Mouse (Mus musculus) right cerebral cortex, postnatal 4 days (tissue): ENCODE measurements around the gene Erh.

Experiments used
- DNase-seq: peaks from one replicate; pipeline ENCODE4 v3.0.0-alpha.2; 2022

Erh gene

DNA sequence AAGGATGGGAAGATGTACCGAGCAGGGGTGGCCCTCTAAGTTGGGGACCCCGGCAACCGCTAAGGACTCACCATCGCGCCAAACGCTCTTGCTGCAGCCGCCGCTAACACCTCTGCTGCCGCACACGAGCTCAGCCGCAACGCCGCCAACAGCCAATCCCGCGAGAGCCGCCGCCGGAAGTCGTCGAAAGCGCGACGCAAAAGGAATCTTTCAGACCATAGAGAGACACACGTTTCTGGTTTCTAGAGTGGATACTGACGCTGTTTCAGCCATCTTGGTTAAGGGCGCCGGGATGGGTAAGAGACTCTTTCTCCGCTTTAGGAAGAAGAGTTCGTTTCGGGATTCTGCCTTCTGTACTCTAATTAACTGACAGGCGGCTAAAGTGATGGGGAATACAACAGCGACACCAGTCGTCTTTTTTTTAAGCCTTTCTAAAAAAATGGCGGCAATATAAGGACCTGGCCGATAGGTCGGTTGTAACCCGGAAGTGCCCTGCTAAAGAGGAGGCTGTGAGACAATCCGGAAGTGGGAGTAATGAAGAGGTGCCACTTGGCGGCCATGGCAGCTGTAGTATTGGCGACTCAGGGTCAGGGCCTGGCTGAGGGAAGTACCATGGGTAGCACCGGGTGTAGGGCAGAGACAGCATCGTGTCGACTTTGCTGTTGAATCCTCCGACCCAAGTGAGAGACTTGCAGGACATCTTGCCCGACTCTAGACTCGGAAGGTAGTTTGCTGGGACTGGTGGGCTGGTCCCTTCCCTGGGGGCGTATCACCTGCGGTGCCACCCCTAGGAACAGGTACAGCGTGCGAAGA is at the start of gene Erh, which contains the start of gene Slc39a9:
Gene Erh (minus strand): TSS at position 649 of the 813 bp plus-strand sequence.
Gene Slc39a9 (plus strand): TSS at position 191 of the 813 bp plus-strand sequence.
- DNase-seq, result peak; percentile 86

DNA sequence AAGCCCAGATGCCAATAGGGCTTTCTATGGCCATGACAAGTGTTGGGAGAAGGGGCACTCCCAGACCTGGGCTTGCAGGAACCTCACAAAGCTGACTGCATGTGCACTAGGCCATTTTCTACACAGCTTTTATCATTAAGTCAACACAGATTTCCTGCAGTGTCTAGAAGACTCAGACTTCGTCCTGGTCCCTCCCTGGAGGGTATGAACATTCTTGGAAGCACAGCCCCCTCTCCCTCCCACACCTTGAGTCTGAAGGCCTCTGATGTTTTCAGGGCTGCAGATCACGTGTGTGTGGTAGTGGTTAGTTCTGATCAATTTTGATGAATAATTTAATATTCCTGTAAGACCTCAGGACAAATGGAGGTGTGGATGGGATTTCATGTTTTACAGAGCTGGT is 49.6 kb upstream of the Erh start:
- DNase-seq, result no peak

DNA sequence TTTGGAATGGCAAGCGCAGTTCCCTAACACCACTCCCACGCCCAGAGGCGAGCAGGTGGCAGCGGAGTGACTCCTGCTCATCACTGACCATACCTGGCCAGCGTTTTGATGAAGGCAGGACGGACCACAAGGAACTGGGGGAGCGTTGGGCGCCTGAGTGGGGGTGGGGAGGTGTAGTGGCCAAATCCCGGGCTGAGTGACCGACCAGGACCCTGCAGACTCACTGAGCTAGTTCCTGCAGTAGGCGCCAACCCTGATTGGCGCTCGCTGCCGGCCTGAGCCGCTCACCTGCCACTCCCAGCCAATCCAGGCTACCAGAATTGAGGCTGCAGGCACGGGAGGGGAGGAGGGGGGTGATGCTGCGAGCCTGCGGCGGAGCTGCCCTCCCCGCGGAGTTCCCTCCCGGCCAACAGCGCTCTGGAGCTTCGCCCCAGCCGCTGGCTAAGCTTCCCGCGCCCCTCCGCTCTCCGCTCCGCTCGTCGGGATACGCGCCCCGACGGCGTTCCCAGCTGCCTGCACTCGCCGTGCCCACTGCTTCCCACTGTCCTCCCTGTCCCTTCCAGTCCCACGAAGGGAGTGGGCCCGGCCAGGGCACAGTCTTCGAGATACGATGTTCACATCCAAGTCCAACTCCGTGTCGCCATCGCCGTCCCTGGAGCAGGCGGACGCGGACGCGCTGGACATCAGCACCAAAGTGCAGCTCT is 48.3 kb upstream of the Erh start, which contains the start of gene Plekhd1:
Gene Plekhd1 (plus strand): TSS at position 323 of the 704 bp plus-strand sequence.
- DNase-seq, result peak; percentile 35

DNA sequence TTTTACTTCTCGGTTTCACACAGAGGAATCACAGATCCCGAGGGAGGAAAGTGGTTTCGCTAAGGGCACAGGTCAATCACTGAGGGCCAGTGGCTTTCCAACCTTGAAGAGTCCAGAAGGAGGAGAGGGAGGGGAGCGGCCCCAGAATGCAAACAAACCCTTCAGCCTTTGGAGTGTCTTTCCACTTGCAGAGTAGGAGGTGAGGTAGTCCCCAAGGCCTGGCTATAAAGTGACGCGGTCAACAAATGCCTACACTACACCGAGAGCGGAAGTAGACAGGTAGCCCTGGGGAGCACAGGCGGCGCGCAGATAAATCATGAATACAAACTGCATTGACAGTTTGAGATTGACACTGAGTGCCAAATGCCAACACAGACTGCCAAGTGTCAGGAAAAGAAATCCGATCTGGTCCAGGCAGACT is 47.5 kb upstream of the Erh start:
- DNase-seq, result no peak

DNA sequence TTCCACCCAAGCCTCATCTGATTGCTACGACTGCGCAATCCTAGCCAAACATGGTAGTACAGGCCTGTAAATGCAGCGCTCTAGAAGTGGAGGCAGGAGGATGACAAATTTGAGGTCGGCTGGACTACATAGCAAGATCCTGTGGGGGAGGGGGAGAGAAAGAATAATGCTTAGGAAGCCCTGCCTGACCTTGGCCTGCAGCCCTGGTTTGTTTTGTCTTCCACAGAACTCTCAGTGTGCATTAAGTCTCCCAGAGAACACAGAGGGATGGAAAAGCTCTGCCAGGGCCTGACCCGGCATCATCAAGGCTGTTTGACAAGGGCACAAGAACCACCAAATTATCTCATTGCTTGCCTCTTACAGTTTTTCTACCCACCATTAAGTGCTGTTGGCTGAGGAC is 45.6 kb upstream of the Erh start:
- no peak for DNase-seq

DNA sequence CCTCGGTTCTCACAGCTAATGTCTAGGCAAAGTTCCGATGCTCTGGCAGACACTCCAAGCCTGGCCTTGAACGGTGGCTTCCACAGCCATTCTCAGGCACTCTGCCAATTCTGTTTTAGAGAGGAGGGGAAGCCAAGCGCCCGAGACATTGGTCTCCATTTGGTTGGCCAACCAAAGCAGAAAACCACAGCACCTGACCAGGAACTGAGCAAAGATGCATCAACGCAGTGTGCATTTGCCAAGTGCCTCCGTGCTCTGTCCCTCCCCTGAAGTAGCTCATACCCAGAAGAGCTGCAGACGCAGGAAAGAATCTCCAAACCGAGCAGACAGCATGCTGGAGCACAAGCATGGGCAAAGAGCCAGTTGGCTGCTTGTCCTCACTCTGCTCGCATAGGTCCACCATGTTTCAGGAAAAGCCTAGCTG is 43.7 kb upstream of the Erh start:
- DNase-seq, result peak; percentile 51

DNA sequence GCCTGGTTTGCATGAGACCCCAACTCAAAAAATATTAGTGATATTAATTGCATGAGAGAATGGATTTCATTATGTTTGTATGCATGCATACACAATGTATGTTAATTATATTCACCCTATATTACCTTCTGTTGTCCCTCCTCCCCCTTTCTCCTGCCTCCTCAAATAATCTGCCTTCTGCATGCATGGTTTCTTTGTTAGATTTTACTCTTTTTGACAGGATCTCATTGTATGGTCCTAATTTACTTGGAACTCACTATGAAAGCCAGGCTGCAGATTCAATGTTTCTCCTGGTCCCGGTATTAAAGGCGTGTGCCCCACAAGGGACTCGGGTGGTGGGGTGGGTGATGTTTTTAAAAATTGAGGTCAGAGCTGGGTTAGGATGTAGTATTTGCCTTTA is 40.2 kb upstream of the Erh start:
- DNase-seq, result no peak

DNA sequence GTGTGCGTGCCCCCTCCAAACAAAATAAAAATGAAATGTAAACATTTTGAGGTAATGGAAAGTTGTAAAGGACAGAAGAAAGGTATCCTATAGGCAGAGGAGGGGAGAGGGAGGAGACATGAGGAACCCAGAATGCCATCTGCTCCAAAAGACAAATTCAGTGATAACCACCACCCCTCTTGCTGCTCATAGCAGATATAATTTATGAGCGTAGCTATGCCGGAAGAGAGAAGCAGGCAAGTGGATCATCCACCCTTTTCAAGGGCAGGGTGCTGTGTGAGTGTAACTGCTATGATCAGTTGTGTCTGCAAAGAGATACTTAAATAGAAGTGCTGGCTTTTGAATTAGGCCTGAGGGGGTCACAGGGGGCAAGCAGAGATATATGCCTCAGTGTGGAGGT is 39.4 kb upstream of the Erh start:
- no peak for DNase-seq

DNA sequence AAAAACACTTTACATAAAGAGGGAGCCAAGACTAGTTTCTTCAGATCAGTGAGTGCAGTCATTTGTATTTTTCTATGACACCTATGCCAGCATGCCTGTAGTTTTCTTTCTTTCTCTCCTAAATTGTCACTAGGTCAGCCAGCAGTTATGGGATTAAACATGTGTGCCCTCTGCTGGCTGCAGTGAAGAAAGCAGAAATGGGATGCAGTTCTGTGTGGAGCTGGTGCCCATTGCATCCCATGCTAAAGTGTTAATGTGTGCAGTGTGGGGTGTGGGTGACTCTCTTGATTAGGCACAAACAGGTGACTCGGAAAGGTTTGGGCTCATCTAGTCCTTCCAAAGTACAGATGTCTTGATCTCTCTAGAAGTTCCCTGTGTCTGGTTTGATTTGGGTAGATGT is 37.2 kb upstream of the Erh start:
- peak; percentile 34 for DNase-seq

DNA sequence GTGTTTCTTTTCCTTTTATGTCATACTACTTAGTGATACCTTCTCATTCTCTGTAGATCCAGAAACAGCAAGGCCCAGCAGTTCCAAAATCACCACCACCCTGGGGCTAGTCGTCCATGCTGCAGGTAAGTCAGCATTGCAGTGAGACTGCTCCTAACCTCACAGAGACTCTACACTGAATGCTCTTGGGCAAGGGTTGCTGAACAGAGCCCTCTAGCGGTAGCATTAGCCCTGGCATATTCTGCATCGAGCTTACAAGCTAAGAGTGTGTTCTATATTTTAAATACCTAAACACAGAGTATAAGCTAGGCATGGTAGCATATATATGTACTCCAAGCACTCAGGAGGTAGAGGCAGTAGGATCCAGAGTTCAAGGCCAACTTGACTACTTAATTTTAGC is 29.0 kb upstream of the Erh start:
- DNase-seq, result peak; percentile 53

DNA sequence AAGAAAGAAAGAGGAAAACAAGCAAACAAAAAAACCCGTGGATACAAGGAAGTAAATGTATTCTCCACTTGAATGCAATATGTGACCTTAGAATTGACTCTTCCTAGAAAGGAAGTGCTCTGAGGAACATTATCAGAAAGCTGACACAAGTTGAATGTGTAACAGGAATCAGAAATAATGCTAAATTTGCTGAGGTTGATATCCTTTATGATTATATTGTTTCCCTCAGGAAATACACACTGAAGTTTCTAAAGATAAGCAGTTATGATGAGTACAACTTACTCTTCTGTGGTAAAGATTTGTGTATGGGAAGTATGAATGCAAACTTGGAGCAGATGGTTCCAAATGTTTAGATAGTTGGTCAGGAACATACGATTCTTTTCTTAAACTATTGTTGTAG is 24.2 kb upstream of the Erh start:
- no peak for DNase-seq

DNA sequence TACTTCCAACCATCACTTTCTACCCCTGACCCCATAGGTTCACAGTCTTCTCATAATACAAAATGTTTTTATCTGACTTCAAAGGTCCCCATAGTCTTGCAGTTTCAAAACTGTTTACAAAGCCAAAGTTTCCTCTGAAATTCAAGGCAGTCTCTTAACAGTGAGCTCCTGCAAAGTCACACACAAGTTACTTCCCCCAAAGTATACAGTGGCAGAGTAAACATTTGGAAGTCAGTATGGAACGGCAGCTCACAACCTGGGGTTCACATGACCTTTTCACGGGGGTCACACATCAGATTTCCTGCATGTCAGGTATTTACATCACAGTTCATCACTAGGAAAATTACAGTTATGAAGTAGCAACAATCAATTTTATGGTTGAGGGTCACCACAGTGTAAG is 19.8 kb upstream of the Erh start:
- no peak for DNase-seq

DNA sequence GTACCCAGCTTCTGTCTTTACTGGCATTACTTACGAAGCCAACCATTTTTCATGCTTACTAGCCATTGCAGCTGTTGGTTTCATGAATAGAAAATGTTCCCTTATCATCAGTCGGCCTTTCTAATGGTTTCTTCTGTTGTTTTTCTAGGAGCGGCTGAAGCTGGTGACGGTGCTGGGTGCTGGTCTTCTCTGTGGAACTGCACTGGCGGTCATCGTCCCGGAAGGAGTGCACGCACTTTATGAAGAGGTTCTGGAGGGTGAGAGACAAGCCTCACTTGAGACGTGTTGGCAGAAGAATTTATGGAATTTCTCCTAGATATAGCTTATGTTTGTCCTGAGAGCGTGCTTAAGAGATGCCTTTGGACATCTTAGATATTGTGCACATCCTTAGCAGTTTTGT is 18.2 kb upstream of the Erh start:
- no peak for DNase-seq

DNA sequence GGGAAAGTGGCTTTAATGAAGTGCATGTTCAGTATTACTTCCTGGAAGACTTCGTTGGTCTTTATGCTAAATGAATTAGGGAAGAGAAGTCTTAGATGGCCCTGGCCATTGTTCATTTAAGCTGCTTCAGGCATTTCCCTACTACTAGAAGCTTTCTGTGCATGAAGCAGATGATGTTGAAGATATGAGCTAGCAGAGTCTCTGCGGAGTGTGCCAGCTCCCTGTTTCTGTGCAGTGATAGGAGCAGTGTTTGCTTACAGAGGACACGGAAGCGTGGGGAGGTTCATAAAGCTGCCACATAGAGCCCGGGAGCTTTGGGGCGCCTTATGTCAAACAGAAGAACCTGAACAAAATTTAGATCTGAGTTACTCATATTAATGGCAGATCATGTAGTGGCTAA is 14.5 kb upstream of the Erh start:
- no peak for DNase-seq

DNA sequence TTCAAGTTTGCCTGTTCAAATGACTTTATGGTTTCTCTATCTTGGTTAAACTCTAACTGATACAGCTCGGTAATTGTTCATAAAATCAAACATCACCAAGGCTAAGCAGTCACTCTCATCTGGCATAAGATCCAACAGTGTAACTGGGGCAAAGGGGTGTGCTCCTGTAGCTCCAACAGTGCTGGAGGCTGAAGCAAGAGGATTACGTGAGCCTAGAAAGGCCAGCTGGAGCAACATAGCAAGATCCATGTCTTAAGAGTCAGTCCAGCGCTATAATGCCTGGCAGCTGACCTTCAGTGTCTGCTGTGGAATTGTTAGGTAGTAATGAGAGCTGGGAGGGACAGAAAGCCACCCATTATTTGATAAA is 10.5 kb upstream of the Erh start:
- DNase-seq, result no peak

DNA sequence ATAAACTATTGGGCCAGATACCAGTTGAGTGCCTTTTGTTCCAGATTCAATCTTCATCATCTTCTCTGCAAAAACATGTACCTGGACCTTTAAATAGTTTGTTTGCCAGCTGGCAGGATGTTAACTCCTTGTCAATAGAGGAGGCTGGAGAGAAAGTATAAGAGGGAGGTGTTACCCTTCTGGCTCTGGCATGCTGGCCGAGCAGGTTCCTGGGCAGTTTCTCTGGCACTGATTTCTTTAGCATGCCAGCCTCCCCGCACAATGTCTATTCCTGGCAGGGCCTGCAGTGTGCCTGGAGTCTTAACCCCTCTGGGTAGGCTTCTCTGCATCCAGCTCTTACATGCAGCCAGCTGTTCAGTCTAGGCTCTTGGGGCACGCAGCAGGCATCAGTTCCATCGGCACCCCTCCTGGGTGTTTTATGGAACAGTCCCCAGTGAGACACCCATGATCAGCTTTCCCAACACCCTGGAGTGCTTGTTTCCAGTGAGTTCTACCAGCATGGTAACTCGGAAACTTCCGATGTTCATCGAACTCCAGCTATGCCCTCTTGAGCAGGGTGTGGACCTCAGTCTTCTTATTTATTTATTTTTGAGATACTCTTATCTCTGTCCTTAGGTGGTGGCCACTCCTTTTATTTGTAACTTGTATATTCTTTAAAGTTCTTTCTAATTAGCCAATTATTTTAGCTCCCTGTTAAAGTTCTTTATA is 10.0 kb upstream of the Erh start:
- DNase-seq, result no peak

DNA sequence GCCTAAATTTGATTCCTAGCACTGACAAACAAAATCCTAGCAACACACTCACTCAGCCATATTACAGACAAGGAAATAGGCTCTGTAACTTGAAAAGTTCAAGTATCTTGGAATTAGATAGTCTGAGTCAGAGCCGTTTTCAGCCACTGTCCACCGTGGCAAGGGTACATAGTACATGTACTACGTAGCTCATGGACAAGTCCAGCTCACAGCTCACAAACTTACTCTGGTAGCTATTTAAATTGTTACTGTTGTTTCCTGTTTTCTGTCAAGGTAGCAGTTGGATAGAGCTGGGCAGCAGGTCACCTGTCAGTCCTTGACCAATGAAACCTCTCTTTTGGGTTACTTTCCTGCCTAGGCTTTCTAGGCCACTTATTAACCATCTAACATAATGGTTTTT is 2.2 kb upstream of the Erh start:
- no peak for DNase-seq

DNA sequence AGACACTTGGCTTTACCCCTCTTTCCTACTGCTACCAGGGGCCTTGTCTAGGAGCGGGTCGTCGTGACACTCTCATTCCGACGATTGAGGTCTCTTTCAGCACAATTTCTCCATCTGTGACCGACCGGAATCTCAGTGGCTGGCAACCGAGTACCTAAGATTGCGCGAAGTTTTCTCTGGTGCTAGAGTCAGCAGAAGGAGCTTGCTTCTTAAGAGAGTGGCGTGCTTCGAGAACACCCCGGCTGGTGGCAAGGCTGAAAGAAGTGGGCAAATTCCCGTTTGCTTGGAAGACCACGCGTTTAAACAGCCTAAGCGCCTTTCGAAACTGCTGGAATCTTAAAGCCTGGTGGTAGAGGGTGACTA is 346 bp upstream of the Erh start:
- no peak for DNase-seq

DNA sequence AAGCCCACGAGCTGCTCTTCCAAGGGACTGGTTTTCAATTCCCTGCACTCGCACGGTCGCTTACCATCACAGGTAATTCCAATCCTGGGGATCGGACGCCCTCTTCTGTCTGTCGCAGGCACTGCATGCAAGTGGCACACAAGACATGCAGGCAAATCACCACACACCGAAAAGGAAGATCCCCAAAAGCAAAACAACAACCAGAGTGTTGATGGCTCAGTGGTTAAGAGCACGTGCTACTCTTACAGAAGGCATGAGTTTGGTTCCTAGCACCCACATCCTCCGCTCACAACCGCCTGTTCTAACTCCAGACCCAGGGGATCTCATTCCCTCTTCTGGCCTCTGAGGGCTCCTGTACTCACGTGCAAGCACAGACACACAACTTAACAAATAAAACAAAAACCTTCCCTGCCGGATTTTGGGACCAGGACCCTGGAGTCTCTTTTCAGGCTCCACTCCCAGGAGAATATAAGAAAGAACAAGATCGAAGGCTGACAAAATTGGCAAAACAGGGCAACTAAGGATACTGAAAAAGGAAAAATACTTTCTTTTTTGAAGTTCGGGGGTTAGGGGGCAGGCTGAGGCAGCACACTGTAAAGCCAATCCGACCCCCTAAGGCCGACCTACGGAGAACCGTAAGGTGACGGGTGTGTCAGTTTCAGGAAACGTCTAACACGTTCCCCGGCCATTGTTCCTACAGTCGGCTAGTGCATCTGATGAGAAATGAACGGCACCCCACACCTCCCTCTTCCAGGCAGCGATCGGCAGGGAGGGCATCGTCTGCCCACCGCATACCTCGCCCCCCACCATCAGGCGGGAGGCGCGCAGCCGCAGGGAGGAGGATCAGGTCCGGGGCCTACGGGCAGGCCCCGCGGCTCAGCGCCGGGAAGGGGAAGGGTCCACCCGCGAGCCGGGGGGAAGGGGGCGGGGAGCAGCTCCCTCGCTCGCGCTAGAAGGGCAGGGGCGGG is 1.1 kb downstream of the Erh start:
- peak; percentile 54 for DNase-seq

DNA sequence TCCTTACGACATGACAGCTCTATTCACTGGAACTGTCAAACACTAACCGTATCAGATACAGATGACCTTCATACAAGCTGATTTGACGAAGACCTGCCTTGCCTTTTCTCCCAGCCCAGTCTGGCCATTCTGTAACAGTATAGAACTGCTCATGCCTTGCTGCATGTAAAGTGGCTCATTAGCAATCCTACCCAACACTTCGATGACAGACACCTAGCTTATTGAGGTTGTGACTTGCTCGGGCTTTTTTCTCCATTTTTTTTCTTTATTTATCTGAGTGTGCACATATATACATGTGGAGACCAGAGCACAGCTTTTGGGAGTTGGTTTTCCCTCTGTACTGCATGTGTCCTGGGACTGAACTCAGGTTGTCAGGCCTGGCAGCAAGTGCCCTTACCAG is 12.4 kb downstream of the Erh start:
- no peak for DNase-seq

DNA sequence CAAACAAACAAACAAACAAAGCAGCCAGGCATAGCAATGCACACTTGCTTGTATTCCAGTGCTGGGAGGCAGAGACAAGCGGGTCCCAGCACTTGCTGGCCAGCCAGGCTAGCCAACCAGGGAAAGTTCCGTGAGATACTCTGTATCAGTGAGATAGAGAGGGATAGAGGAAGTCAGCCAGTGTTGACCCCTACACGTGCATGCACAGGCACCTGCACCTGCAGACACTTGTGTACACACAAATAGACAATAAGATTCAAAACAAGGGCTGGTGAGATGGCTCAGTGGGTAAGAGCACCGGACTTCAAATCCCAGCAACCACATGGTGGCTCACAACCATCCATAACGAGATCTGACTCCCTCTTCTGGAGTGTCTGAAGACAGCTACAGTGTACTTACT is 23.6 kb downstream of the Erh start:
- no peak for DNase-seq

DNA sequence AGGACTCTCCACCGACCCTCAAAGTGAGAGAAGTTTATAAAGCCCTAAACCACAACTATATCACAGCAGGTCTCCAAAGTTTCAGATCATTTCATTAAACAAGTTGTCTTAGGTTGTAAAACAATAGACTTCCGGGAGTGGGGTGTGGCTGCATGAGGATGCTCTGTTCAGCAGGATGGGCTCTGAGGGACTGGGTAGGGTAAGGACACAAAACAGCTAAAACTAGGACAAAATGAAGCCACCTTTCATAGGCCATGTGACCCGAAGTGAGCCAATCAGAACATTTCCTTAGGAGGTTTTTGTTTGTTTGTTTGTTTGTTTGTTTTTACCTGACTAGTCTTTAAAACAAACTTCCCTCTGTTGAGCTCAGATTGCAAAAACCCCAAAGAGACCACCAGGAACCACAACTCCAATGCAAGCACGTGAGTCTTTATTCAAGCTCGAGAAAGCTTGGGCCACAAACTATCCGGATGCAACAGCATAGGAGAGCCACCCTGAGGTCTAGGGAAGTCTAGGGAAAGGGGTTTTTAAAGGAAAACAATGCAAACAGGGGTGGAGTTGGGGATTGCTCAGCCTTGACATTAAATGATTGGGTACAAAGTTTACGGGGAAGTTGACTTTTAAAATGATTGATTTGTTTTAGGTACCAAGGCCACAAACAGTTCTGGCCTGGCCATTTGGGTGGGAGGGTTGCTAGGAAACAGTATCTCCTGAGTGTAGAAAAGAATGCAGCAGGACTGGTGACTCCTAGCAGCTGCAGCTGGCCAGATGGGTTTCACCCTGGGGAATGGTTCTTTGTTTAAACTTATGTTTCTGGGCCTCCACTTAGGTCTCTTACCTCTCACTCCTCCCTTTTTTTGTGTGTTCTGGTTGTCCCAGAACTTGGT is 28.5 kb downstream of the Erh start:
- no peak for DNase-seq
